Mouse (Mus musculus) CH12.LX (cell line): ENCODE data around the gene Ulk4.

Experiments
- E2F4 ChIP-seq: IDR thresholded peaks from 2 replicates; pipeline ENCODE4 v1.6.1; 2011; ENCODE audit warnings: low read depth, low read length, improper control_type of control experiment; ENCODE audit not compliant: insufficient replicate concordance
- MAZ ChIP-seq: IDR thresholded peaks from 2 replicates; pipeline ENCODE4 v1.6.1; 2012; ENCODE audit warnings: low read depth, mild to moderate bottlenecking, inconsistent platforms, low read length, improper control_type of control experiment, moderate library complexity
- POLR2A ChIP-seq: IDR thresholded peaks from 2 replicates; pipeline ENCODE4 v1.6.1; 2011; ENCODE audit warnings: low read depth, mild to moderate bottlenecking, improper control_type of control experiment, low read length

GRCm38 (mm10) chr9:121000641-121001320 is 276.2 kb downstream of the Ulk4 start:
- TF ChIP-seq E2F4: no peak
- no peak for TF ChIP-seq MAZ
- no peak for TF ChIP-seq POLR2A
